Comparison of ENCODE assay signal across 23 mouse cellular contexts in the genomic region with DNA sequence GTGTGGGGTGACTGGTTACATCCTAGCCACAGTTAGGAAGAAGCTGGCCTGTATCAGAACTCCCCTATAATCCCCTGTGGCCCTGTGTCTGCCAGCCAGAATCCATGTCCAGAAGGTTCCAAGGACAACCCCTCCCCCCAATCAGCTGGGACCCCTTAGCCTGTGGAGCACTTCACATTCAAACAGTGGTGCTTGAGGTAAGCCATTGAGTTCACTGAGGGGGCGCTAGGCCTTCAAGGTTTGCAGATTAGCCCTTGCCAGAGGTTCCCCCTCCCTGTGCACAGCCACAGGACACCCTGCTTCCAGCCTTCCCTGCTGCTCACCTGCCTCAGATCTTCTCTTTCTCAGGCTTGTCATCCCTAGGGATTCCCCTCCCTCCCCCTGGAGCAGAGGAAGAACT. TPM values are rescaled to one million over a fixed set of nuclear protein-coding genes. Genes with fewer than 3 reads are reported as not detected.
A peak's percentile ranks its signal among the peaks of the same experiment; 100 is the strongest.
DNase-seq lines count a peak whose midpoint lies in the region; ATAC-seq lines count a peak whose summit lies in the region.
"Had no signal": no experiment of that assay in that cellular context is flagged by ENCODE, and none has a peak within 500 bp of the region (broad histone marks: within the 10 kb centered on the region; RNA-seq: fewer than 3 reads in every experiment).

No protein-coding gene starts in this region.

- 79% methylated on average over 1 of the region's 1 CpGs for WGBS in hindbrain, embryonic 12.5 days
- 88% methylated on average over 1 of the region's 1 CpGs for WGBS in hindbrain, embryonic 11.5 days
- 87% methylated on average over 1 of the region's 1 CpGs for WGBS in midbrain, embryonic 15.5 days
- 74% methylated on average over 1 of the region's 1 CpGs for WGBS in midbrain, embryonic 16.5 days
- 81% methylated on average over 1 of the region's 1 CpGs for WGBS in hindbrain, embryonic 15.5 days
- WGBS in intestine, embryonic 16.5 days = 93% methylated on average over 1 of the region's 1 CpGs

- H3K27ac ChIP-seq in hindbrain, embryonic 12.5 days = peak overlapping the region; percentile 88
- no peak overlapping the region for H3K27ac ChIP-seq in hindbrain, embryonic 11.5 days (ENCODE audit: low read depth, low read length)
- peak overlapping the region; percentile 73 for H3K27ac ChIP-seq in midbrain, embryonic 15.5 days
- H3K27ac ChIP-seq in midbrain, embryonic 16.5 days (ENCODE audit: low read length) = no peak overlapping the region
- H3K27ac ChIP-seq in hindbrain, embryonic 15.5 days (replicated peaks) = peak overlapping the region; percentile 81
- no peak overlapping the region for H3K27ac ChIP-seq in intestine, embryonic 16.5 days (ENCODE audit: low read length)
- H3K27ac ChIP-seq: heart, embryonic 13.5 days; liver, embryonic 12.5 days had no signal

- ATAC-seq in hindbrain, embryonic 12.5 days (ENCODE audit: low FRiP score) = no peak
- no peak for ATAC-seq in hindbrain, embryonic 11.5 days (ENCODE audit: low FRiP score)
- no peak for ATAC-seq in midbrain, embryonic 15.5 days (replicated peaks)
- no peak for ATAC-seq in midbrain, embryonic 16.5 days
- ATAC-seq in hindbrain, embryonic 15.5 days (ENCODE audit: low FRiP score, low read depth) = no peak
- ATAC-seq in intestine, embryonic 16.5 days = no peak
- ATAC-seq: liver, embryonic 12.5 days had no signal

- peaks cover 2% of the 10 kb centered on the region; the same call in 1 of the 2 replicates for H3K27me3 ChIP-seq in hindbrain, embryonic 12.5 days
- no peaks in the 10 kb centered on the region for H3K27me3 ChIP-seq in hindbrain, embryonic 11.5 days (ENCODE audit: control insufficient read depth, insufficient read depth, low read length)
- no peaks in the 10 kb centered on the region for H3K27me3 ChIP-seq in midbrain, embryonic 15.5 days (replicated peaks)
- no peaks in the 10 kb centered on the region for H3K27me3 ChIP-seq in midbrain, embryonic 16.5 days (ENCODE audit: control insufficient read depth, insufficient read depth, low read depth, low read length)
- H3K27me3 ChIP-seq in hindbrain, embryonic 15.5 days = no peaks in the 10 kb centered on the region
- no peaks in the 10 kb centered on the region for H3K27me3 ChIP-seq in intestine, embryonic 16.5 days (replicated peaks; ENCODE audit: control insufficient read depth, insufficient read depth, low read length)
- H3K27me3 ChIP-seq: limb, embryonic 12.5 days; liver, embryonic 12.5 days; stomach, embryonic 15.5 days had no signal

- H3K4me1 ChIP-seq in hindbrain, embryonic 12.5 days = peaks cover 60% of the 10 kb centered on the region
- peaks cover 35% of the 10 kb centered on the region for H3K4me1 ChIP-seq in hindbrain, embryonic 11.5 days (replicated peaks; ENCODE audit: control insufficient read depth, insufficient read depth, low read length)
- peaks cover 54% of the 10 kb centered on the region for H3K4me1 ChIP-seq in midbrain, embryonic 15.5 days
- H3K4me1 ChIP-seq in midbrain, embryonic 16.5 days (ENCODE audit: control insufficient read depth, insufficient read depth, low read length) = peaks cover 47% of the 10 kb centered on the region
- H3K4me1 ChIP-seq in hindbrain, embryonic 15.5 days (replicated peaks) = peaks cover 58% of the 10 kb centered on the region
- H3K4me1 ChIP-seq in intestine, embryonic 16.5 days (ENCODE audit: control insufficient read depth, insufficient read depth, low read length) = peaks cover 34% of the 10 kb centered on the region

- DNase-seq in hindbrain, embryonic 11.5 days (ENCODE audit: low spot score) = no peak
- no peak for DNase-seq in layer of hippocampus, adult 18-20 months (ENCODE audit: low spot score in 2 of 2)
- DNase-seq: adrenal gland, adult 2 months; cerebellum, adult 11 months; cerebellum, adult 9-11 months; gastrocnemius, postnatal 14 days; heart, adult 18-20 months; heart, postnatal 14 days; kidney, adult 2 months; kidney, postnatal 10 days; lung, adult 2 months; lung, postnatal 14 days; thymus, postnatal 25 days had no signal

- H3K9ac ChIP-seq in hindbrain, embryonic 12.5 days = no peak overlapping the region
- H3K9ac ChIP-seq in hindbrain, embryonic 11.5 days (ENCODE audit: low read depth, low read length) = no peak overlapping the region
- no peak overlapping the region for H3K9ac ChIP-seq in midbrain, embryonic 15.5 days
- no peak overlapping the region for H3K9ac ChIP-seq in midbrain, embryonic 16.5 days (ENCODE audit: low read depth, low read length)
- H3K9ac ChIP-seq in hindbrain, embryonic 15.5 days = no peak overlapping the region
- no peak overlapping the region for H3K9ac ChIP-seq in intestine, embryonic 16.5 days (ENCODE audit: low read depth, low read length)
- H3K9ac ChIP-seq: embryonic facial prominence, embryonic 15.5 days; heart, embryonic 13.5 days; limb, embryonic 12.5 days; liver, embryonic 12.5 days; stomach, embryonic 15.5 days had no signal

- H3K36me3 ChIP-seq in hindbrain, embryonic 12.5 days = peaks cover 64% of the 10 kb centered on the region
- H3K36me3 ChIP-seq in hindbrain, embryonic 11.5 days (ENCODE audit: control insufficient read depth, insufficient read depth, low read length) = peaks cover 43% of the 10 kb centered on the region
- H3K36me3 ChIP-seq in midbrain, embryonic 15.5 days (replicated peaks) = peaks cover 32% of the 10 kb centered on the region
- H3K36me3 ChIP-seq in midbrain, embryonic 16.5 days (ENCODE audit: control insufficient read depth, insufficient read depth, low read length) = peaks cover 35% of the 10 kb centered on the region
- peaks cover 34% of the 10 kb centered on the region for H3K36me3 ChIP-seq in hindbrain, embryonic 15.5 days
- peaks cover 50% of the 10 kb centered on the region for H3K36me3 ChIP-seq in intestine, embryonic 16.5 days (ENCODE audit: control insufficient read depth, insufficient read depth, low read length)

- H3K4me3 ChIP-seq in hindbrain, embryonic 12.5 days = no peak overlapping the region
- H3K4me3 ChIP-seq in hindbrain, embryonic 11.5 days (ENCODE audit: low read depth, low read length) = no peak overlapping the region
- H3K4me3 ChIP-seq in midbrain, embryonic 15.5 days = no peak overlapping the region
- H3K4me3 ChIP-seq in midbrain, embryonic 16.5 days (ENCODE audit: low read depth, low read length) = no peak overlapping the region
- no peak overlapping the region for H3K4me3 ChIP-seq in hindbrain, embryonic 15.5 days
- H3K4me3 ChIP-seq in intestine, embryonic 16.5 days (ENCODE audit: low read length) = no peak overlapping the region
- H3K4me3 ChIP-seq: heart, embryonic 13.5 days; limb, embryonic 12.5 days; liver, embryonic 12.5 days; stomach, embryonic 15.5 days had no signal

- H3K9me3 ChIP-seq in hindbrain, embryonic 12.5 days (replicated peaks) = no peaks in the 10 kb centered on the region
- no peaks in the 10 kb centered on the region for H3K9me3 ChIP-seq in hindbrain, embryonic 11.5 days (ENCODE audit: control insufficient read depth, low read length)
- no peaks in the 10 kb centered on the region for H3K9me3 ChIP-seq in midbrain, embryonic 15.5 days
- no peaks in the 10 kb centered on the region for H3K9me3 ChIP-seq in midbrain, embryonic 16.5 days (replicated peaks; ENCODE audit: control insufficient read depth, low read length, poor library complexity, severe bottlenecking)
- no peaks in the 10 kb centered on the region for H3K9me3 ChIP-seq in hindbrain, embryonic 15.5 days
- H3K9me3 ChIP-seq in intestine, embryonic 16.5 days (ENCODE audit: control insufficient read depth, low read length) = no peaks in the 10 kb centered on the region
- H3K9me3 ChIP-seq: embryonic facial prominence, embryonic 15.5 days; limb, embryonic 12.5 days; liver, embryonic 12.5 days; stomach, embryonic 15.5 days had no signal

- H3K4me2 ChIP-seq in hindbrain, embryonic 12.5 days (replicated peaks) = no peak overlapping the region
- H3K4me2 ChIP-seq in hindbrain, embryonic 11.5 days (replicated peaks; ENCODE audit: low read depth, low read length) = no peak overlapping the region
- no peak overlapping the region for H3K4me2 ChIP-seq in midbrain, embryonic 15.5 days
- no peak overlapping the region for H3K4me2 ChIP-seq in midbrain, embryonic 16.5 days (ENCODE audit: low read length)
- no peak overlapping the region for H3K4me2 ChIP-seq in hindbrain, embryonic 15.5 days
- H3K4me2 ChIP-seq in intestine, embryonic 16.5 days (ENCODE audit: low read depth, low read length) = no peak overlapping the region
- H3K4me2 ChIP-seq: liver, embryonic 12.5 days had no signal

RNA-seq across cellular contexts. Expression of gene Tle3, which starts 34.2 kb away (rescaled TPM):
- polyA plus RNA-seq in hindbrain, embryonic 12.5 days (2016; fragmentation: Nextera tagmentation; extraction: Ambion mirVana) = 56.3 and 59.9 TPM in 2 replicates
- 33.7 and 36.7 TPM in 2 replicates for polyA plus RNA-seq in hindbrain, embryonic 11.5 days (2014; fragmentation: Nextera tagmentation; extraction: Ambion mirVana)
- polyA plus RNA-seq in midbrain, embryonic 15.5 days (2015; fragmentation: Nextera tagmentation; extraction: Ambion mirVana) = 34.9 and 39.1 TPM in 2 replicates
- polyA plus RNA-seq in midbrain, embryonic 16.5 days (2015; fragmentation: Nextera tagmentation; extraction: Ambion mirVana) = 27.4 and 29.7 TPM in 2 replicates
- 23.6 and 28.8 TPM in 2 replicates for polyA plus RNA-seq in hindbrain, embryonic 15.5 days (2015; fragmentation: Nextera tagmentation; extraction: Ambion mirVana)
- 10 to 100 TPM; 58.1 to 59.7 TPM for total RNA-seq in layer of hippocampus, adult 18-20 months (2021)
- 15.9 and 18.8 TPM in 2 replicates for polyA plus RNA-seq in intestine, embryonic 16.5 days (2015; fragmentation: Nextera tagmentation; extraction: Ambion mirVana)

Comparison
In these comparisons a context has a peak if more than half of its experiments do, and no peak if none do; other contexts are left out.
1. H3K27ac ChIP-seq: peak in hindbrain, embryonic 12.5 days (single experiment), midbrain, embryonic 15.5 days (single experiment) and hindbrain, embryonic 15.5 days (single experiment); none in hindbrain, embryonic 11.5 days (single experiment), midbrain, embryonic 16.5 days (single experiment) and intestine, embryonic 16.5 days (single experiment).